Mouse (Mus musculus) kidney, postnatal 0 days (tissue): ENCODE results near the gene Gin1. TPM values are rescaled to one million over a fixed set of nuclear protein-coding genes. Genes with fewer than 3 reads are reported as not detected.

Experiments used
- ATAC-seq: fragments of 200-750 bp; cut with Nextera tagmentation; replicated peaks from 2 replicates; pipeline ENCODE4 v1.8.0; 2017; ENCODE audit warnings: low read depth, moderate number of reproducible peaks, moderate TSS enrichment, moderate library complexity; ENCODE audit not compliant: low FRiP score
- DNase-seq: peaks from one replicate; pipeline ENCODE4 v3.0.0-alpha.2; 2016; ENCODE audit warnings: low spot score
- H3K27ac ChIP-seq: fragments of 300-500 bp; sonication (generic); 2 replicates; pipeline ENCODE4 v1.5.1; 2014; ENCODE audit warnings: mild to moderate bottlenecking
- H3K27me3 ChIP-seq: fragments of 300-500 bp; sonication (generic); 2 replicates; pipeline ENCODE4 v1.6.1; 2014; ENCODE audit warnings: low read length, mixed read lengths; ENCODE audit not compliant: insufficient read depth
- H3K36me3 ChIP-seq: fragments of 300-500 bp; sonication (generic); 2 replicates; pipeline ENCODE4 v1.6.1; 2014; ENCODE audit warnings: low read length, mixed read lengths; ENCODE audit not compliant: insufficient read depth
- H3K4me1 ChIP-seq: fragments of 300-500 bp; sonication (generic); replicated peaks from 2 replicates; pipeline ENCODE4 v1.6.1; 2014; ENCODE audit warnings: antibody characterized with exemption, low read length, mixed read lengths; ENCODE audit not compliant: insufficient read depth
- H3K4me2 ChIP-seq: fragments of 300-500 bp; sonication (generic); 2 replicates; pipeline ENCODE4 v1.6.1; 2014; ENCODE audit warnings: mild to moderate bottlenecking, low read length, moderate library complexity, mixed read lengths
- H3K4me3 ChIP-seq: fragments of 300-500 bp; sonication (generic); replicated peaks from 2 replicates; pipeline ENCODE4 v1.5.1; 2014; ENCODE audit warnings: low read depth, low read length
- H3K9ac ChIP-seq: fragments of 300-500 bp; sonication (generic); 2 replicates; pipeline ENCODE4 v1.6.1; 2014; ENCODE audit warnings: low read depth, low read length
- H3K9me3 ChIP-seq: fragments of 300-500 bp; sonication (generic); replicated peaks from 2 replicates; pipeline ENCODE4 v1.6.1; 2016; ENCODE audit warnings: low read length, inconsistent platforms, mixed read lengths
- CTCF ChIP-seq: IDR thresholded peaks from 2 replicates; pipeline ENCODE4 v1.5.1; 2016; ENCODE audit warnings: antibody characterized with exemption, low read depth, mild to moderate bottlenecking, moderate library complexity
- WGBS: fragments of 180-500 bp; shearing (Covaris S2); extraction: QIAGEN DNeasy Blood & Tissue Kit; methylation state at CpG from one replicate; pipeline ENCODE4 v1.1.7; 2014; 5-methylcytosine and 5-hydroxymethylcytosine counted together
- polyA plus RNA-seq: library from polyadenylated mRNA; unstranded; fragments of >200 nt; fragmentation: Nextera tagmentation; extraction: Ambion mirVana; gene quantifications from 2 replicates; pipeline ENCODE4 v1.2.1, GENCODE M21; 2015

The Gin1 gene
- polyA plus RNA-seq, 1 experiment from 2014 or later: 19.8 TPM

GRCm38 (mm10) chr1:97802207-97802902, 32.4 kb downstream of the Gin1 start:
- ATAC-seq (no peak), DNase-seq (peak; percentile 67)
- H3K4me3 ChIP-seq: no peak overlapping the region
- H3K9ac ChIP-seq: no peak overlapping the region
- no peak overlapping the region for H3K4me2 ChIP-seq
- H3K36me3 ChIP-seq: no peaks in the 10 kb centered on the region
- 37% methylated on average over 4 of the region's 4 CpGs for WGBS
- no peaks in the 10 kb centered on the region for H3K27me3 ChIP-seq
- H3K27ac ChIP-seq: no peak overlapping the region
- no peaks in the 10 kb centered on the region for H3K9me3 ChIP-seq
- peak; percentile 81 for TF ChIP-seq CTCF
- no peaks in the 10 kb centered on the region for H3K4me1 ChIP-seq

GRCm38 (mm10) chr1:97804520-97804919, 34.5 kb downstream of the Gin1 start:
- no peak for DNase-seq
- no peaks in the 10 kb centered on the region for H3K36me3 ChIP-seq
- TF ChIP-seq CTCF: no peak
- H3K4me3 ChIP-seq: no peak overlapping the region
- ATAC-seq: no peak
- no peaks in the 10 kb centered on the region for H3K9me3 ChIP-seq
- no peaks in the 10 kb centered on the region for H3K4me1 ChIP-seq
- no peak overlapping the region for H3K4me2 ChIP-seq
- no peak overlapping the region for H3K9ac ChIP-seq
- H3K27ac ChIP-seq: no peak overlapping the region
- H3K27me3 ChIP-seq: no peaks in the 10 kb centered on the region

- WGBS: 35% methylated on average over 2 of the region's 2 CpGs
- Histone ChIP-seq H3K36me3 (no peaks in the 10 kb centered on the region), H3K9ac (no peak overlapping the region), H3K4me3 (no peak overlapping the region), H3K4me1 (no peaks in the 10 kb centered on the region), H3K4me2 (no peak overlapping the region), H3K27me3 (no peaks in the 10 kb centered on the region), H3K27ac (no peak overlapping the region), H3K9me3 (no peaks in the 10 kb centered on the region)
- ATAC-seq (no peak), DNase-seq (peak; percentile 66)
- peak; percentile 87 for TF ChIP-seq CTCF
Observed at GRCm38 (mm10) chr1:97809255-97809912, 39.4 kb downstream of the Gin1 start.

- Histone ChIP-seq H3K9ac (no peak overlapping the region), H3K27me3 (no peaks in the 10 kb centered on the region), H3K4me2 (no peak overlapping the region), H3K27ac (no peak overlapping the region), H3K4me3 (no peak overlapping the region), H3K4me1 (no peaks in the 10 kb centered on the region), H3K36me3 (no peaks in the 10 kb centered on the region), H3K9me3 (no peaks in the 10 kb centered on the region)
- TF ChIP-seq CTCF: no peak
- DNase-seq (no peak), ATAC-seq (no peak)
- 89% methylated on average over 3 of the region's 3 CpGs for WGBS
Observed at GRCm38 (mm10) chr1:97821282-97821681, 51.3 kb downstream of the Gin1 start.

- WGBS: 76% methylated on average over 5 of the region's 5 CpGs
- DNase-seq: no peak
- Histone ChIP-seq H3K4me3 (no peak overlapping the region), H3K27me3 (no peaks in the 10 kb centered on the region), H3K4me2 (no peak overlapping the region), H3K36me3 (no peaks in the 10 kb centered on the region), H3K4me1 (no peaks in the 10 kb centered on the region), H3K9ac (no peak overlapping the region), H3K9me3 (no peaks in the 10 kb centered on the region), H3K27ac (no peak overlapping the region)
- ATAC-seq: no peak
- no peak for TF ChIP-seq CTCF
Observed at GRCm38 (mm10) chr1:97822203-97822602, 52.2 kb downstream of the Gin1 start.

- DNase-seq: no peak
- Histone ChIP-seq H3K27me3 (no peaks in the 10 kb centered on the region), H3K36me3 (no peaks in the 10 kb centered on the region), H3K27ac (no peak overlapping the region), H3K9ac (no peak overlapping the region), H3K4me2 (no peak overlapping the region), H3K4me3 (no peak overlapping the region), H3K4me1 (no peaks in the 10 kb centered on the region), H3K9me3 (no peaks in the 10 kb centered on the region)
- no peak for TF ChIP-seq CTCF
- no peak for ATAC-seq
- 96% methylated on average over 7 of the region's 7 CpGs for WGBS
Observed at GRCm38 (mm10) chr1:97822904-97823303, 52.9 kb downstream of the Gin1 start.
